Mouse (Mus musculus) ES-Bruce4 (cell line): ENCODE measurements around the gene Mtrex.

ENCODE experiments used
- CTCF ChIP-seq: IDR thresholded peaks from one replicate; pipeline ENCODE4 v1.8.1; 2011; ENCODE audit warnings: low read depth, low read length
- EP300 ChIP-seq: IDR thresholded peaks from 2 replicates; pipeline ENCODE4 v1.6.1; 2011; ENCODE audit warnings: low read depth, low read length; ENCODE audit not compliant: insufficient read depth
- POLR2A ChIP-seq: IDR thresholded peaks from one replicate; pipeline ENCODE4 v1.8.1; 2011; ENCODE audit warnings: low read length; ENCODE audit not compliant: insufficient read depth

GRCm38 (mm10) chr13:112838562-112839232 is 88.5 kb downstream of the Mtrex start:
- TF ChIP-seq CTCF, result no peak
- no peak for TF ChIP-seq POLR2A
- no peak for TF ChIP-seq EP300
